Mouse (Mus musculus) adrenal gland, adult (tissue): Measurements from ENCODE around the gene Actbl2.

ENCODE experiments used
- DNase-seq, 2 experiments: peaks; one replicate each; pipeline ENCODE4 v3.0.0; 2022 to 2023; ENCODE audit warnings: low spot score in 1 of 2; ENCODE audit not compliant: inconsistent age in 2 of 2

Actbl2 gene

GRCm38 (mm10) chr13:111254713-111255112 lies at the start of gene Actbl2:
Actbl2 (plus strand) TSS chr13:111255013.
- no peak for DNase-seq

- DNase-seq = no peak
Measured at GRCm38 (mm10) chr13:111210649-111211378, 44.0 kb upstream of the Actbl2 start.

GRCm38 (mm10) chr13:111228768-111229167 lies 26.0 kb upstream of the Actbl2 start:
- DNase-seq = no peak

GRCm38 (mm10) chr13:111229541-111229940 lies 25.3 kb upstream of the Actbl2 start:
- no peak for DNase-seq

GRCm38 (mm10) chr13:111232416-111232815 lies 22.4 kb upstream of the Actbl2 start:
- DNase-seq = no peak

GRCm38 (mm10) chr13:111233356-111233755 lies 21.5 kb upstream of the Actbl2 start:
- DNase-seq = no peak

GRCm38 (mm10) chr13:111234573-111234972 lies 20.2 kb upstream of the Actbl2 start:
- DNase-seq = no peak

GRCm38 (mm10) chr13:111235719-111236166 lies 19.1 kb upstream of the Actbl2 start:
- DNase-seq = no peak

GRCm38 (mm10) chr13:111236461-111236864 lies 18.4 kb upstream of the Actbl2 start:
- no peak for DNase-seq

GRCm38 (mm10) chr13:111237296-111237695 lies 17.5 kb upstream of the Actbl2 start:
- DNase-seq = no peak

- peak in 1 of 2 experiments; percentile 55 for DNase-seq
Measured at GRCm38 (mm10) chr13:111237865-111238465, 16.8 kb upstream of the Actbl2 start.

GRCm38 (mm10) chr13:111251106-111251505 lies 3.7 kb upstream of the Actbl2 start:
- no peak for DNase-seq

- DNase-seq = no peak
Measured at GRCm38 (mm10) chr13:111251795-111252194, 3.0 kb upstream of the Actbl2 start.

GRCm38 (mm10) chr13:111258016-111258415 lies 3.2 kb downstream of the Actbl2 start:
- DNase-seq = no peak

- no peak for DNase-seq
Measured at GRCm38 (mm10) chr13:111258424-111259092, 3.7 kb downstream of the Actbl2 start.

- DNase-seq = no peak
Measured at GRCm38 (mm10) chr13:111259093-111259491, 4.3 kb downstream of the Actbl2 start.

GRCm38 (mm10) chr13:111259711-111260110 lies 4.9 kb downstream of the Actbl2 start:
- no peak for DNase-seq

GRCm38 (mm10) chr13:111263186-111263585 lies 8.4 kb downstream of the Actbl2 start:
- no peak for DNase-seq

GRCm38 (mm10) chr13:111263758-111264157 lies 8.9 kb downstream of the Actbl2 start:
- DNase-seq = no peak

- no peak for DNase-seq
Measured at GRCm38 (mm10) chr13:111265231-111266000, 10.6 kb downstream of the Actbl2 start.

GRCm38 (mm10) chr13:111266855-111267254 lies 12.0 kb downstream of the Actbl2 start:
- DNase-seq = no peak
